Mouse (Mus musculus): ENCODE data around the gene Gm7347. TPM values are rescaled to one million over a fixed set of nuclear protein-coding genes. Genes with fewer than 3 reads are reported as not detected.

The Gm7347 gene
- polyA plus RNA-seq, 1 experiment from 2014 or later, result not detected

Other genes with a start within 250 kb of the Gm7347 start
- gene Gm21663, start 116.2 kb downstream of the Gm7347 start, polyA plus RNA-seq (2015; fragmentation: Nextera tagmentation; extraction: Ambion mirVana), result not detected in 2 replicates
- not detected in 2 replicates for gene Gm21671, start 104.2 kb downstream of the Gm7347 start, polyA plus RNA-seq (2015; fragmentation: Nextera tagmentation; extraction: Ambion mirVana)
- gene Gm21680, start 85.9 kb downstream of the Gm7347 start, polyA plus RNA-seq (2015; fragmentation: Nextera tagmentation; extraction: Ambion mirVana), result 0.05 TPM in 1 of 2 replicates, not detected in the other
- not detected in 2 replicates for gene Gm21698, start 69.9 kb downstream of the Gm7347 start, polyA plus RNA-seq (2015; fragmentation: Nextera tagmentation; extraction: Ambion mirVana)
- not detected in 2 replicates for gene Gm1979, start 53.8 kb downstream of the Gm7347 start, polyA plus RNA-seq (2015; fragmentation: Nextera tagmentation; extraction: Ambion mirVana)
- gene Gm5862, start 35.7 kb downstream of the Gm7347 start, polyA plus RNA-seq (2015; fragmentation: Nextera tagmentation; extraction: Ambion mirVana), result not detected in 2 replicates
- not detected in 2 replicates for gene Speer4a, start 19.0 kb downstream of the Gm7347 start, polyA plus RNA-seq (2015; fragmentation: Nextera tagmentation; extraction: Ambion mirVana)
- gene Gm10471, start 30.7 kb upstream of the Gm7347 start, polyA plus RNA-seq (2015; fragmentation: Nextera tagmentation; extraction: Ambion mirVana), result not detected in 2 replicates
- not detected in 2 replicates for gene 5031410I06Rik, start 46.8 kb upstream of the Gm7347 start, polyA plus RNA-seq (2015; fragmentation: Nextera tagmentation; extraction: Ambion mirVana)
- gene Gm10220, start 62.8 kb upstream of the Gm7347 start, polyA plus RNA-seq (2015; fragmentation: Nextera tagmentation; extraction: Ambion mirVana), result 0.06 TPM in 1 of 2 replicates, not detected in the other
- not detected in 2 replicates for gene Gm7361, start 199.1 kb upstream of the Gm7347 start, polyA plus RNA-seq (2015; fragmentation: Nextera tagmentation; extraction: Ambion mirVana)

All from kidney, embryonic 16.5 days (tissue).